Mouse (Mus musculus): ENCODE data around the gene Kif11.

GRCm38 (mm10) chr19:37435853-37436174 is 59.6 kb downstream of the Kif11 start:
- TF ChIP-seq CTCF (IDR thresholded peaks at IDR 0.05; ENCODE audit: control insufficient read depth, insufficient read depth, insufficient replicate concordance, low read depth, low read length) (no peak), POLR2A (IDR thresholded peaks at IDR 0.05; ENCODE audit: control insufficient read depth, low read depth, low read length) (no peak)

Data from testis, adult 2 months (tissue).